Mouse (Mus musculus) bone marrow macrophage, adult 2 months (primary cell): ENCODE data around the gene Ociad1. TPM values are rescaled to one million over a fixed set of nuclear protein-coding genes. Genes with fewer than 3 reads are reported as not detected.
A peak's percentile ranks its signal among the peaks of the same experiment; 100 is the strongest.

Source experiments
- H3K27ac ChIP-seq: 2 replicates; pipeline ENCODE4 v1.5.1; 2012; ENCODE audit warnings: low read depth, low read length; ENCODE audit not compliant: insufficient read depth
- H3K4me1 ChIP-seq: 2 replicates; pipeline ENCODE4 v1.6.1; 2012; ENCODE audit warnings: low read length; ENCODE audit not compliant: control insufficient read depth, insufficient read depth
- H3K4me3 ChIP-seq: 2 replicates; pipeline ENCODE4 v1.5.1; 2012; ENCODE audit warnings: mild to moderate bottlenecking, low read length, moderate library complexity; ENCODE audit not compliant: insufficient read depth
- CTCF ChIP-seq: IDR thresholded peaks from 2 replicates; pipeline ENCODE4 v1.5.1; 2012; ENCODE audit warnings: low read depth, mild to moderate bottlenecking, low read length, moderate library complexity
- POLR2A ChIP-seq: IDR thresholded peaks from 2 replicates; pipeline ENCODE4 v1.6.1; 2012; ENCODE audit warnings: mild to moderate bottlenecking, low read depth, low read length, borderline replicate concordance
- polyA plus RNA-seq: library from polyadenylated mRNA; stranded (reverse); fragments of >200 nt; gene quantifications from 2 replicates; pipeline ENCODE4 v1.2.4, GENCODE M21; 2012; ENCODE audit not compliant: missing spikeins, insufficient read depth, insufficient read length

Gene Ociad1
- polyA plus RNA-seq, 1 experiment, result 286 TPM

GRCm38 (mm10) chr5:73257096-73257495 lies 35.5 kb upstream of the Ociad1 start:
- peaks cover 14% of the 10 kb centered on the region for H3K4me1 ChIP-seq
- no peak for TF ChIP-seq CTCF
- TF ChIP-seq POLR2A, result no peak
- H3K4me3 ChIP-seq, result peak overlapping the region; percentile 72
- peak overlapping the region; percentile 38 for H3K27ac ChIP-seq

DNA sequence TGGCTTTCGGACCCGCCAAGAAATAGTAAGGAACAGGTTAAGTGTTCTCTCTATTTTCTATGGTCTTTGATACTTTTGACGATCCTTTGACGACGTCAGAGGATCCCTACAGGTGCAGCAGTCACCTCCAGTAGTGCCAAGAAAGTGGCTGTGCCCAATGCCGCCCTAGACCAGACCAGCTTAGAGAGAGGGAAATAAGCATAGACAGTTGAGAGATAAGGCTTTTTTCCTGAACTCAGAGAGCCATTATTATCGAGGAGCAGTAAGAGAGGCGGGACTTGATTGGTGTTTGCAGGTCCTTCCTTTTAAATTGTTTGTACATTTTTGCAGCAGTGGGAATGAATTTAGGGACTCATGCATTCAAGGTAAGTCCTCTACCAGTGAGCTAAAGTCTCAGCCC lies 34.9 kb upstream of the Ociad1 start:
- Histone ChIP-seq H3K27ac (no peak overlapping the region), H3K4me3 (peak overlapping the region; percentile 72; the same call in 1 of the 2 replicates), H3K4me1 (peaks cover 14% of the 10 kb centered on the region)
- no peak for TF ChIP-seq POLR2A
- no peak for TF ChIP-seq CTCF

DNA sequence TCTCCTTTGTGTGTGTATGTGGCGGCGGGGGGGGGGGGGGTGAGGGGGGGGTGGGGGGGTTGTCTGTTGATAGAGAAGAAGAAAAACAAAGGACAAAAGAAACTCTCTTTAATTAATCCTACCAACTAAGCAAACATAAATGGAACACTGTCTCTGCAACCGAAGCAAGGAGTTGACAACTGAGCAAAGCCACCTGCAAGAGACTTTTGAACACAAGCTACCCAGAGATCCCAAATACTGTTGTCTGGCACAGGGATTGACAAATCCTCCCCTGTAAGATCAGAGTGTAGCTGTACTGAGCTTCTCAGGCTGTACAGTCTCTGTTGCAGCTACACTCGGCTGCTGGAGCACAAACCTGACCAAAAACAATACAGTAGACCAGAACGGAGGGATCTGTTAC lies 28.5 kb upstream of the Ociad1 start:
- H3K27ac ChIP-seq, result no peak overlapping the region
- H3K4me3 ChIP-seq, result no peak overlapping the region
- TF ChIP-seq CTCF (no peak), POLR2A (no peak)
- no peaks in the 10 kb centered on the region for H3K4me1 ChIP-seq

GRCm38 (mm10) chr5:73265460-73265859 lies 27.1 kb upstream of the Ociad1 start:
- no peak for TF ChIP-seq CTCF
- no peak for TF ChIP-seq POLR2A
- no peak overlapping the region for H3K27ac ChIP-seq
- no peaks in the 10 kb centered on the region for H3K4me1 ChIP-seq
- H3K4me3 ChIP-seq, result no peak overlapping the region

GRCm38 (mm10) chr5:73268636-73269213 lies 23.9 kb upstream of the Ociad1 start:
- Histone ChIP-seq H3K4me3 (no peak overlapping the region), H3K4me1 (peaks cover 3% of the 10 kb centered on the region), H3K27ac (no peak overlapping the region)
- no peak for TF ChIP-seq CTCF
- no peak for TF ChIP-seq POLR2A

- no peak overlapping the region for H3K4me3 ChIP-seq
- TF ChIP-seq POLR2A (no peak), CTCF (no peak)
- no peak overlapping the region for H3K27ac ChIP-seq
- peaks cover 3% of the 10 kb centered on the region for H3K4me1 ChIP-seq
Measured at GRCm38 (mm10) chr5:73270612-73271011, 22.0 kb upstream of the Ociad1 start.

DNA sequence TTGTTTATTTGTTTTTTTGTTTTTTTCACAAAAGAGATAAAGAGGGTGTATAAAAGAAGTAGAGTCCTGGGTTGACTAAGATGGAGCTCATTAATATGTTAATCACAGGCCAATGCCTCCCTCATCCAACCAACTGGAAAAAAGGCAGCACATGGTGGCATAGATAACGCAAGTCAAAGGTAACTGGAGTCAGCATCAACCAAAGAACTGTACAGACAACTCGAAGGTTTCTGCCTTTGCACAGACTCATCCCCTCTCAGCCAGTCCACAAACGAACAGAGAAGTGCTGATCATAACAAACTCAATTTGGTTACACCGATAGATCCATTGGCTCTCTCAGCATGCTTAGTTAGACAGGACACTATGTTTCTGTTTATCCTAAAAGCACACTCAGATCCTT lies 19.4 kb upstream of the Ociad1 start:
- no peak for TF ChIP-seq CTCF
- no peak for TF ChIP-seq POLR2A
- Histone ChIP-seq H3K4me3 (no peak overlapping the region), H3K27ac (no peak overlapping the region), H3K4me1 (peaks cover 3% of the 10 kb centered on the region)

- Histone ChIP-seq H3K4me3 (no peak overlapping the region), H3K4me1 (peaks cover 8% of the 10 kb centered on the region), H3K27ac (no peak overlapping the region)
- TF ChIP-seq POLR2A (no peak), CTCF (no peak)
Measured at GRCm38 (mm10) chr5:73274941-73275340, 17.6 kb upstream of the Ociad1 start.

GRCm38 (mm10) chr5:73279190-73279589 lies 13.4 kb upstream of the Ociad1 start:
- no peak overlapping the region for H3K4me3 ChIP-seq
- peaks cover 6% of the 10 kb centered on the region for H3K4me1 ChIP-seq
- no peak for TF ChIP-seq POLR2A
- TF ChIP-seq CTCF, result no peak
- no peak overlapping the region for H3K27ac ChIP-seq

DNA sequence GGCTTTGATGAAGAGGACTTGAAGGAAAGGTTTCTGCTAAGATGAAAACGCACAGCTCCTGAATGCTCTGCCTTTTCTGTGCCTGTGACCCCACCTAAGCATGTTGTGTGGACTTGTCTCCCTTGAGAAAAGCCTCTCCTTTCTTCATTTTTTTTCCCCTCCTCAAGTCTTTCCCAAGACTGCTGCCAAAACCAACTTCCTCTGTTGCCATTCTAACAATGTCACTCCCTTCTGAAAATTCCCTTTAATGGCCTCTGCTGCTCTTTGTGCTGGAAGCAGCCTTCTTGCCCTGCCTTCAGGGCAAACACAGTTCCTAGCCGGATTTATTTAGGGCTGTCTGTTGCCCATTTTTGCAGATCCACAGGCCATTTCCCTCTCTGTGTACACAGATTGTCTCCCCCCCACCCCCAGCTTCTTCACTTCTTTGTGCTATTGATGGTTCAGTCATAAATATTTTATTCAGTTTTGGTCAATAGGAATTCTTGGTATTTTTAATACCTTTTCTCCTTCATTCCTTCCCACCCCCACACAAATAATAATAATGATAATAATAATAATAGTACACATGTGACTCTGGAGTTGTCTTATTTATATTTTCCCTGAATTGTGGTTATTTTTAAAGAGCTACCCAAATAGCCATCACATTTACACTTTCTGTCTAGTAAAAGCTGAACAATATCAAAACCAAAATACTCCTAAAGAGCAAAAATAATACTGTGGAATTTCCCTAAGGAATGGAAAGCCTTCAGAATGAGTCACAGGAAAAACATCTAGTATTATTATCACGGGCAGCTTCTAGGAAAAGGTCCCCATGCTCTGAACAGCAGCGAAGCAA lies 12.6 kb upstream of the Ociad1 start:
- no peak overlapping the region for H3K27ac ChIP-seq
- peaks cover 6% of the 10 kb centered on the region for H3K4me1 ChIP-seq
- no peak overlapping the region for H3K4me3 ChIP-seq
- TF ChIP-seq CTCF, result no peak
- TF ChIP-seq POLR2A, result no peak

GRCm38 (mm10) chr5:73280567-73280850 lies 12.1 kb upstream of the Ociad1 start:
- peaks cover 6% of the 10 kb centered on the region for H3K4me1 ChIP-seq
- H3K4me3 ChIP-seq, result no peak overlapping the region
- TF ChIP-seq POLR2A (no peak), CTCF (no peak)
- no peak overlapping the region for H3K27ac ChIP-seq
